24 mouse cellular contexts compared by ENCODE assay signal in the genomic region with DNA sequence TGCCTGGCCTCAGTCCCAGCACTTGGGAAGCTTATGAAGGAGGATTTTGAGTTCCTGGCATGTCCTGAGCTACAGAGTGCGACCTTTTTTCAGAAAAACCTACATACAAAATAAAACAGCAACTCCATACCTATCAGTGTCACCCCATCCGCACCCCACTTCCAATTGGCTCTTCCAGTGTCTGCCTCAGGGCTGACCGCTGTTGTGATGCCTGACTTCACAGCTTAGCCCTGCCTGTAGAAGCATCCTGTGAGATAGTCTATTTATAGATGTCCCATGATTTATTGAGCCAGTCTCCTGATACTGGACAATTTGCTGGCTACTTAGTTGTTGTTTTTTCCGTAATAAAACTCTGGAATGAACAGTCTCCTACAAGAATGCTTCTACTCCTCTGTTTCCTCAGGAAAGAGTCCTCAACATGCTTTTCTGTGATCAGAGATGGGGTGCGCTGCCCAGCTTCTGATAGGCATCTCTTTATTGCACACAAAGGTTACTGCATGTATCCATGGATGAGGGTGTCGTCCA. TPM values are rescaled to one million over a fixed set of nuclear protein-coding genes. Genes with fewer than 3 reads are reported as not detected.
DNase-seq lines count a peak whose midpoint lies in the region; TF ChIP-seq lines count a peak whose summit lies in the region.
"Had no signal": no experiment of that assay in that cellular context is flagged by ENCODE, and none has a peak within 500 bp of the region (broad histone marks: within the 10 kb centered on the region; RNA-seq: fewer than 3 reads in every experiment).

No protein-coding gene starts in this region.

- no peak for TF ChIP-seq POLR2A in kidney, adult 2 months (IDR thresholded peaks at IDR 0.05; ENCODE audit: low read depth, low read length)
- no peak for TF ChIP-seq POLR2A in small intestine, adult 2 months (IDR thresholded peaks at IDR 0.05; ENCODE audit: low read depth, low read length)

- WGBS in kidney, adult 2 months, result 53% methylated on average over 6 of the region's 6 CpGs
- 80% methylated on average over 6 of the region's 6 CpGs for WGBS in small intestine, adult 2 months

- H3K36me3 ChIP-seq in kidney, adult 2 months (ENCODE audit: control insufficient read depth, insufficient read depth, low read length), result peaks cover 1% of the 10 kb centered on the region; the same call in 1 of the 2 replicates
- H3K36me3 ChIP-seq in small intestine, adult 2 months (ENCODE audit: control insufficient read depth, insufficient read depth, low read length), result peaks cover 77% of the 10 kb centered on the region

- intact Hi-C loops in heart, postnatal 14 days (cut with DNase I), result no loop called here

- peak overlapping the region; percentile 90 for H3K27ac ChIP-seq in kidney, adult 2 months (ENCODE audit: insufficient read depth, low read depth, low read length)
- peak overlapping the region; percentile 50; the same call in 1 of the 2 replicates for H3K27ac ChIP-seq in small intestine, adult 2 months (ENCODE audit: insufficient read depth, low read depth, low read length)
- H3K27ac ChIP-seq: heart, embryonic 10.5 days; hindbrain, embryonic 14.5 days; liver, embryonic 12.5 days had no signal

- no peaks in the 10 kb centered on the region; the same call in 1 of the 2 replicates for H3K4me1 ChIP-seq in kidney, adult 2 months (ENCODE audit: control insufficient read depth, insufficient read depth, low read length)
- H3K4me1 ChIP-seq in small intestine, adult 2 months (ENCODE audit: control insufficient read depth, insufficient read depth, insufficient read length, low read length), result peaks cover 13% of the 10 kb centered on the region
- H3K4me1 ChIP-seq: heart, embryonic 10.5 days; liver, embryonic 12.5 days had no signal

- H3K27me3 ChIP-seq in kidney, adult 2 months (replicated peaks; ENCODE audit: control insufficient read depth, insufficient read depth, low read length), result no peaks in the 10 kb centered on the region
- H3K27me3 ChIP-seq in small intestine, adult 2 months (ENCODE audit: control insufficient read depth, insufficient read depth, low read length), result no peaks in the 10 kb centered on the region
- H3K27me3 ChIP-seq: liver, embryonic 12.5 days had no signal

- H3K4me3 ChIP-seq in kidney, adult 2 months (ENCODE audit: insufficient read depth, low read depth, low read length), result no peak overlapping the region
- H3K4me3 ChIP-seq in small intestine, adult 2 months (ENCODE audit: low read depth, low read length), result no peak overlapping the region
- H3K4me3 ChIP-seq: heart, embryonic 10.5 days; liver, embryonic 12.5 days had no signal

- no peak for TF ChIP-seq CTCF in kidney, adult 2 months (conservative IDR thresholded peaks at IDR 0.05; ENCODE audit: insufficient read depth, insufficient read length, low read depth, low read length)
- no peak for TF ChIP-seq CTCF in small intestine, adult 2 months (IDR thresholded peaks at IDR 0.05; ENCODE audit: extremely low read depth, insufficient read length, insufficient replicate concordance, low read depth, low read length)

- DNase-seq in heart, adult 8-10 months (ENCODE audit: low spot score), result peak; percentile 18
- DNase-seq in heart, postnatal 14 days, result no peak
- peak; percentile 75 for DNase-seq in kidney, adult 2 months
- no peak for DNase-seq in kidney, postnatal 4 days
- peak; percentile 50 for DNase-seq in kidney, postnatal 14 days
- no peak for DNase-seq in thymus, postnatal 14 days
- DNase-seq: adrenal gland, postnatal 14 days; cerebellum, adult 11 months; cerebellum, adult 9-10 months; cerebellum, postnatal 36 days; gastrocnemius, postnatal 36 days; left cerebral cortex, postnatal 4 days; liver, postnatal 0 days; lung, postnatal 36 days; right cerebral cortex, postnatal 25 days; thymus, adult 18-20 months; thymus, postnatal 36 days had no signal

RNA-seq across cellular contexts. Expression of gene Arhgap1, which starts 16.8 kb away (rescaled TPM):
- total RNA-seq in heart, adult 8-10 months (2022), result 10 to 100 TPM; 20.6 to 24.6 (median 22.2) TPM
- total RNA-seq in heart, postnatal 14 days (2021), result 10 to 100 TPM; 33.2 to 36.0 TPM
- 90.2 and 91.6 TPM in 2 replicates for polyA plus RNA-seq in kidney, adult 2 months (2012; rRNA removed)
- 44.2 and 99.2 TPM in 2 replicates for polyA plus RNA-seq in small intestine, adult 2 months (2012; rRNA removed)

RNA-seq across cellular contexts. Expression of gene Zfp408, which starts 16.9 kb away (rescaled TPM):
- 1 to 10 TPM; 2.6 to 4.1 (median 2.9) TPM for total RNA-seq in heart, adult 8-10 months (2022)
- total RNA-seq in heart, postnatal 14 days (2021), result 1 to 10 TPM; 5.4 to 5.8 TPM
- 8.4 and 10.0 TPM in 2 replicates for polyA plus RNA-seq in kidney, adult 2 months (2012; rRNA removed)
- polyA plus RNA-seq in small intestine, adult 2 months (2012; rRNA removed), result 6.2 and 11.0 TPM in 2 replicates

RNA-seq across cellular contexts. Expression of gene F2, which starts 30.2 kb away (rescaled TPM):
- total RNA-seq in heart, adult 8-10 months (2022), result under 1 TPM in 2 of 4 experiments, not detected in 2; 0.16 to 0.25 TPM
- under 1 TPM in 1 of 2 experiments, not detected in 1; 0.12 TPM for total RNA-seq in heart, postnatal 14 days (2021)
- 0.06 and 0.18 TPM in 2 replicates for polyA plus RNA-seq in kidney, adult 2 months (2012; rRNA removed)
- 0.20 and 0.79 TPM in 2 replicates for polyA plus RNA-seq in small intestine, adult 2 months (2012; rRNA removed)
- total RNA-seq: layer of hippocampus, postnatal 25 days; megakaryocyte, adult 5-6 weeks had no signal
- polyA plus RNA-seq: embryonic facial prominence, embryonic 11.5 days had no signal

RNA-seq across cellular contexts. Expression of gene Atg13, which starts 43.9 kb away (rescaled TPM):
- 10 to 100 TPM; 50.7 to 59.6 (median 55.4) TPM for total RNA-seq in heart, adult 8-10 months (2022)
- total RNA-seq in heart, postnatal 14 days (2021), result 10 to 100 TPM; 38.9 to 40.8 TPM
- 32.5 and 34.2 TPM in 2 replicates for polyA plus RNA-seq in kidney, adult 2 months (2012; rRNA removed)
- 10.0 and 26.0 TPM in 2 replicates for polyA plus RNA-seq in small intestine, adult 2 months (2012; rRNA removed)

RNA-seq across cellular contexts. Expression of gene Harbi1, which starts 44.2 kb away (rescaled TPM):
- 1 to 10 TPM; 5.8 to 8.5 (median 6.5) TPM for total RNA-seq in heart, adult 8-10 months (2022)
- 1 to 10 TPM; 5.3 to 5.8 TPM for total RNA-seq in heart, postnatal 14 days (2021)
- polyA plus RNA-seq in kidney, adult 2 months (2012; rRNA removed), result 4.6 and 6.1 TPM in 2 replicates
- 1.5 and 1.9 TPM in 2 replicates for polyA plus RNA-seq in small intestine, adult 2 months (2012; rRNA removed)

Comparison
In these comparisons a context has a peak if more than half of its experiments do, and no peak if none do; other contexts are left out.
1. DNase-seq: peak in heart, adult 8-10 months (single experiment), kidney, adult 2 months (single experiment) and kidney, postnatal 14 days (single experiment); none in heart, postnatal 14 days (0 of 2), kidney, postnatal 4 days (0 of 2) and thymus, postnatal 14 days (single experiment).